26 mouse cellular contexts compared by ENCODE assay signal in genomic region chr2:134703067-134703466, GRCm38 (mm10). TPM values are rescaled to one million over a fixed set of nuclear protein-coding genes. Genes with fewer than 3 reads are reported as not detected.
DNase-seq lines count a peak whose midpoint lies in the region; ATAC-seq and TF ChIP-seq lines count a peak whose summit lies in the region.
"Had no signal": no experiment of that assay in that cellular context is flagged by ENCODE, and none has a peak within 500 bp of the region (broad histone marks: within the 10 kb centered on the region; RNA-seq: fewer than 3 reads in every experiment).

No protein-coding gene starts in this region.

- H3K9ac ChIP-seq in kidney, embryonic 14.5 days (ENCODE audit: low read depth, low read length) = no peak overlapping the region
- no peak overlapping the region for H3K9ac ChIP-seq in kidney, postnatal 0 days (ENCODE audit: low read depth, low read length)
- H3K9ac ChIP-seq in lung, embryonic 14.5 days = no peak overlapping the region
- H3K9ac ChIP-seq: forebrain, embryonic 13.5 days; heart, embryonic 15.5 days; hindbrain, embryonic 13.5 days had no signal

- 70% methylated on average over 2 of the region's 2 CpGs for whole genome bisulfite sequencing in kidney, embryonic 14.5 days
- 61% methylated on average over 2 of the region's 2 CpGs for WGBS in kidney, postnatal 0 days
- 42% methylated on average over 2 of the region's 2 CpGs for WGBS in lung, embryonic 14.5 days

- DNase-seq in kidney, adult 11 months = no peak
- DNase-seq in kidney, postnatal 0 days (ENCODE audit: low spot score) = no peak
- DNase-seq in kidney, adult 18-20 months = no peak
- peak; percentile 63 for DNase-seq in lung, embryonic 14.5 days
- DNase-seq in lung, postnatal 10 days = no peak
- DNase-seq: adrenal gland, postnatal 10 days; adrenal gland, postnatal 36 days; B cell, adult 2 months; cerebellum, adult 18-20 months; cerebellum, adult 9-10 months; cerebellum, postnatal 14 days; gastrocnemius, postnatal 10 days; gastrocnemius, postnatal 36 days; heart, postnatal 10 days; heart, postnatal 36 days had no signal

- H3K9me3 ChIP-seq in kidney, embryonic 14.5 days (ENCODE audit: control insufficient read depth, low read length) = peaks cover 3% of the 10 kb centered on the region; the same call in 1 of the 2 replicates
- H3K9me3 ChIP-seq in kidney, postnatal 0 days (replicated peaks; ENCODE audit: low read length) = no peaks in the 10 kb centered on the region
- no peaks in the 10 kb centered on the region for H3K9me3 ChIP-seq in lung, embryonic 14.5 days (ENCODE audit: low read depth, low read length)
- H3K9me3 ChIP-seq: forebrain, embryonic 10.5 days; G1E; heart, embryonic 15.5 days had no signal

- H3K4me1 ChIP-seq in kidney, embryonic 14.5 days (ENCODE audit: control insufficient read depth, insufficient read depth, low read length) = no peaks in the 10 kb centered on the region
- H3K4me1 ChIP-seq in kidney, postnatal 0 days (replicated peaks; ENCODE audit: insufficient read depth, low read length) = no peaks in the 10 kb centered on the region
- no peaks in the 10 kb centered on the region for H3K4me1 ChIP-seq in lung, embryonic 14.5 days (ENCODE audit: insufficient read depth)
- H3K4me1 ChIP-seq: forebrain, embryonic 10.5 days; forebrain, embryonic 13.5 days; heart, embryonic 15.5 days; hindbrain, embryonic 10.5 days; hindbrain, embryonic 13.5 days had no signal

- 0 out of 2 replicates have a peak, but pooled peaks have one; percentile 71 for ATAC-seq in kidney, embryonic 14.5 days (ENCODE audit: low FRiP score, low TSS enrichment)
- no peak for ATAC-seq in kidney, postnatal 0 days (replicated peaks; ENCODE audit: low FRiP score, low read depth)
- ATAC-seq in lung, embryonic 14.5 days (ENCODE audit: insufficient read depth) = peak; percentile 60; the same call in 1 of the 2 replicates
- ATAC-seq: forebrain, embryonic 13.5 days; forebrain, embryonic 16.5 days; Patski had no signal

- H3K27ac ChIP-seq in kidney, embryonic 14.5 days (ENCODE audit: low read depth, low read length) = no peak overlapping the region
- H3K27ac ChIP-seq in kidney, postnatal 0 days = 0 out of 2 replicates have a peak overlapping the region, but pooled peaks have one; percentile 16
- H3K27ac ChIP-seq in lung, embryonic 14.5 days (ENCODE audit: low read depth) = no peak overlapping the region
- H3K27ac ChIP-seq: forebrain, embryonic 10.5 days; forebrain, embryonic 13.5 days; heart, embryonic 15.5 days; hindbrain, embryonic 10.5 days; hindbrain, embryonic 13.5 days had no signal

- H3K4me3 ChIP-seq in kidney, embryonic 14.5 days (ENCODE audit: low read length) = no peak overlapping the region
- H3K4me3 ChIP-seq in kidney, postnatal 0 days (replicated peaks; ENCODE audit: low read depth, low read length) = no peak overlapping the region
- no peak overlapping the region for H3K4me3 ChIP-seq in lung, embryonic 14.5 days (ENCODE audit: low read depth, low read length)
- H3K4me3 ChIP-seq: forebrain, embryonic 10.5 days; forebrain, embryonic 13.5 days; heart, embryonic 15.5 days; hindbrain, embryonic 10.5 days; hindbrain, embryonic 13.5 days had no signal

- no peaks in the 10 kb centered on the region for H3K36me3 ChIP-seq in kidney, embryonic 14.5 days (ENCODE audit: control insufficient read depth, insufficient read depth, low read length)
- H3K36me3 ChIP-seq in kidney, postnatal 0 days (ENCODE audit: insufficient read depth, low read length) = no peaks in the 10 kb centered on the region
- no peaks in the 10 kb centered on the region for H3K36me3 ChIP-seq in lung, embryonic 14.5 days (ENCODE audit: insufficient read depth)
- H3K36me3 ChIP-seq: forebrain, embryonic 10.5 days; G1E; heart, embryonic 15.5 days; hindbrain, embryonic 10.5 days; hindbrain, embryonic 13.5 days had no signal

- no peak overlapping the region for H3K4me2 ChIP-seq in kidney, embryonic 14.5 days (replicated peaks; ENCODE audit: low read depth, low read length)
- no peak overlapping the region for H3K4me2 ChIP-seq in kidney, postnatal 0 days (ENCODE audit: low read length)
- no peak overlapping the region for H3K4me2 ChIP-seq in lung, embryonic 14.5 days
- H3K4me2 ChIP-seq: forebrain, embryonic 13.5 days; heart, embryonic 11.5 days; heart, embryonic 15.5 days; hindbrain, embryonic 13.5 days had no signal

- TF ChIP-seq CTCF in kidney, postnatal 0 days (IDR thresholded peaks at IDR 0.05; ENCODE audit: low read depth) = no peak
- no peak for TF ChIP-seq CTCF in lung, embryonic 14.5 days (IDR thresholded peaks at IDR 0.05; ENCODE audit: low read depth)

- no peaks in the 10 kb centered on the region for H3K27me3 ChIP-seq in kidney, embryonic 14.5 days (ENCODE audit: control insufficient read depth, insufficient read depth, low read length)
- H3K27me3 ChIP-seq in kidney, postnatal 0 days (ENCODE audit: insufficient read depth, low read length) = no peaks in the 10 kb centered on the region
- H3K27me3 ChIP-seq in lung, embryonic 14.5 days (ENCODE audit: insufficient read depth, low read length) = no peaks in the 10 kb centered on the region
- H3K27me3 ChIP-seq: CH12.LX; forebrain, embryonic 13.5 days; heart, embryonic 15.5 days; hindbrain, embryonic 13.5 days had no signal

RNA-seq across cellular contexts. Expression of gene Tmx4, which starts 59.1 kb away (rescaled TPM):
- 12.7 and 26.8 TPM in 2 replicates for polyA plus RNA-seq in kidney, embryonic 14.5 days (2014; fragmentation: Nextera tagmentation; extraction: Ambion mirVana)
- 12.5 and 13.8 TPM in 2 replicates for polyA plus RNA-seq in kidney, postnatal 0 days (2015; fragmentation: Nextera tagmentation; extraction: Ambion mirVana)
- 24.9 and 25.7 TPM in 2 replicates for polyA plus RNA-seq in lung, embryonic 14.5 days (2014; fragmentation: Nextera tagmentation; extraction: Ambion mirVana)
